Mouse (Mus musculus): Measurements from ENCODE around the gene St3gal3. TPM values are rescaled to one million over a fixed set of nuclear protein-coding genes. Genes with fewer than 3 reads are reported as not detected.

The St3gal3 gene
- polyA plus RNA-seq, 1 experiment from 2014 or later: 4.5 TPM

DNA sequence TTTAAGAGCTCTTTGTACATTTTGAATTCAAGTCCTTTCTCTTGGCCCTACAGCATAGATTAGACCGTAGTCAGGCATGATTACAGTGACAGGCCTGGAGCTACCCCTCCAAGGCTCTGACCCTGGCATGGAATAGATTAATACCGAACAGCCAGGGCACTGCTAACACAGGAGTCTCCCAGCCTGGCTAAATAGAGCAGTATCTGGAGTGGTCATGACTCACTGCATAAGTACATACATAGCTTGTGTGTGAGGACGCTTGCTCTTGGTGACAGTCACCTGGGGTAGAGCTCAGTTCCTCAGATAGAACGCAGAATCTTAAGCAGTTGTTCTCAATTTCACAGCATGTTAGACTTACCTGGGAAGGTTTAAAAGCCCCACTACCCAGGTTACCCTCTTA is 112.3 kb downstream of the St3gal3 start:
- no peak overlapping the region for H3K4me2 ChIP-seq
- DNase-seq (ENCODE audit: low spot score): no peak
- no peak for ATAC-seq (replicated peaks; ENCODE audit: low FRiP score)
- no peak overlapping the region for H3K27ac ChIP-seq (ENCODE audit: low read depth, low read length)
- no peak overlapping the region for H3K9ac ChIP-seq (ENCODE audit: low read depth, low read length)
- H3K4me3 ChIP-seq (ENCODE audit: low read depth, low read length): no peak overlapping the region
- no peaks in the 10 kb centered on the region for H3K27me3 ChIP-seq (replicated peaks; ENCODE audit: control insufficient read depth, insufficient read depth, low read length)
- no peaks in the 10 kb centered on the region for H3K36me3 ChIP-seq (ENCODE audit: control insufficient read depth, insufficient read depth, low read length)
- H3K9me3 ChIP-seq (ENCODE audit: control insufficient read depth, low read length): no peaks in the 10 kb centered on the region
- H3K4me1 ChIP-seq (replicated peaks; ENCODE audit: control insufficient read depth, insufficient read depth, low read length): no peaks in the 10 kb centered on the region
- 85% methylated on average over 4 of the region's 4 CpGs for WGBS

DNA sequence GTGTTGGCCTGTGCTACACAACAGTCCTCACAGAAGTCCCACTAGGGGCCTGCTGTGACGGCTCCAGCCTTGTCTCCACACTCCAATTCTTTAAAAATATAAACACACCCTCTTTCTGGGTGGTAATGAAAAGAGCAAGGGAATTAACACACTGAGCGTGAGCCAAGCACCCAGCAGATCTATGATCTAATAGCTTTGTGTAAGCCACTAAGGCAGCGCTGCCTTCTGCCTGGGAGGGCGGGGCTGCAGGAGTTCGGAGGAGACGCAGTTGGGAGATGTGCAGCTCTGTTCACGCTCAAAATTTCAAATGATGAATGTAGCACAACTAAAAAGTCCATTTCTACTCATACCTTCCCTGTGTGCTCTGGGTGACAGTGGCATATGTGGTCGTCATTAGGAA is 115.1 kb downstream of the St3gal3 start:
- Histone ChIP-seq H3K27me3 (replicated peaks; ENCODE audit: control insufficient read depth, insufficient read depth, low read length) (no peaks in the 10 kb centered on the region), H3K4me3 (ENCODE audit: low read depth, low read length) (no peak overlapping the region), H3K36me3 (ENCODE audit: control insufficient read depth, insufficient read depth, low read length) (no peaks in the 10 kb centered on the region), H3K4me2 (no peak overlapping the region), H3K4me1 (replicated peaks; ENCODE audit: control insufficient read depth, insufficient read depth, low read length) (no peaks in the 10 kb centered on the region), H3K27ac (ENCODE audit: low read depth, low read length) (no peak overlapping the region), H3K9ac (ENCODE audit: low read depth, low read length) (no peak overlapping the region), H3K9me3 (ENCODE audit: control insufficient read depth, low read length) (no peaks in the 10 kb centered on the region)
- no peak for ATAC-seq (replicated peaks; ENCODE audit: low FRiP score)
- DNase-seq (ENCODE audit: low spot score): no peak
- 86% methylated on average over 8 of the region's 8 CpGs for WGBS

DNA sequence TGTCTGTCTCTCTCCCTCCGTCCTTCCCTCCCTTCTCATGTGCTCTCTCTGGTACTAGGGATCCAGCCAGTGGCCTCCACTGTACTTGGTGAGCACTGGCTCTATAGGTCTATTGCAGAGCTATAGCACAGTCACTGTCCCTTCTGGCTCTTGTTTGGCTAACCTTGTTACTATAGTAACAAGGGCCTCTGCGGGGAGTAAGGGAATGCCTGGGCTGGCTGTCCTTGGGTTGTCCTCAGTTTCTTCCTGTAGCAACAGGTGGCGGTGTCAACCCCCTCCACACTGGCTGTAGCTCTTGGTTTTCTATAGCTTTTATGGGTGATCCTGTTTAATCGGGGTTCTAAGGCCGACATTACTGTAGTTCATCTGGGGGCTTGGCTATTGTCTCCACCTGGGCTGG is 115.5 kb downstream of the St3gal3 start:
- no peak for ATAC-seq (replicated peaks; ENCODE audit: low FRiP score)
- WGBS: 74% methylated on average over 5 of the region's 5 CpGs
- no peak overlapping the region for H3K27ac ChIP-seq (ENCODE audit: low read depth, low read length)

GRCm38 (mm10) chr4:118017021-118017805 is 117.5 kb downstream of the St3gal3 start:
- no peaks in the 10 kb centered on the region for H3K36me3 ChIP-seq (ENCODE audit: control insufficient read depth, insufficient read depth, low read length)
- no peaks in the 10 kb centered on the region for H3K27me3 ChIP-seq (replicated peaks; ENCODE audit: control insufficient read depth, insufficient read depth, low read length)
- no peak overlapping the region for H3K27ac ChIP-seq (ENCODE audit: low read depth, low read length)
- H3K4me1 ChIP-seq (replicated peaks; ENCODE audit: control insufficient read depth, insufficient read depth, low read length): no peaks in the 10 kb centered on the region
- no peak overlapping the region for H3K4me2 ChIP-seq
- ATAC-seq (replicated peaks; ENCODE audit: low FRiP score) (no peak), DNase-seq (ENCODE audit: low spot score) (no peak)
- no peak overlapping the region for H3K9ac ChIP-seq (ENCODE audit: low read depth, low read length)
- H3K9me3 ChIP-seq (ENCODE audit: control insufficient read depth, low read length): no peaks in the 10 kb centered on the region
- H3K4me3 ChIP-seq (ENCODE audit: low read depth, low read length): no peak overlapping the region
- WGBS: 86% methylated on average over 16 of the region's 16 CpGs

More for the DNA sequence above, 115.5 kb downstream of the St3gal3 start:
- Histone ChIP-seq H3K27me3 (replicated peaks; ENCODE audit: control insufficient read depth, insufficient read depth, low read length) (no peaks in the 10 kb centered on the region), H3K4me3 (ENCODE audit: low read depth, low read length) (no peak overlapping the region), H3K4me2 (no peak overlapping the region), H3K9ac (ENCODE audit: low read depth, low read length) (no peak overlapping the region), H3K4me1 (replicated peaks; ENCODE audit: control insufficient read depth, insufficient read depth, low read length) (no peaks in the 10 kb centered on the region), H3K36me3 (ENCODE audit: control insufficient read depth, insufficient read depth, low read length) (no peaks in the 10 kb centered on the region), H3K9me3 (ENCODE audit: control insufficient read depth, low read length) (no peaks in the 10 kb centered on the region)
- no peak for DNase-seq (ENCODE audit: low spot score)

DNA sequence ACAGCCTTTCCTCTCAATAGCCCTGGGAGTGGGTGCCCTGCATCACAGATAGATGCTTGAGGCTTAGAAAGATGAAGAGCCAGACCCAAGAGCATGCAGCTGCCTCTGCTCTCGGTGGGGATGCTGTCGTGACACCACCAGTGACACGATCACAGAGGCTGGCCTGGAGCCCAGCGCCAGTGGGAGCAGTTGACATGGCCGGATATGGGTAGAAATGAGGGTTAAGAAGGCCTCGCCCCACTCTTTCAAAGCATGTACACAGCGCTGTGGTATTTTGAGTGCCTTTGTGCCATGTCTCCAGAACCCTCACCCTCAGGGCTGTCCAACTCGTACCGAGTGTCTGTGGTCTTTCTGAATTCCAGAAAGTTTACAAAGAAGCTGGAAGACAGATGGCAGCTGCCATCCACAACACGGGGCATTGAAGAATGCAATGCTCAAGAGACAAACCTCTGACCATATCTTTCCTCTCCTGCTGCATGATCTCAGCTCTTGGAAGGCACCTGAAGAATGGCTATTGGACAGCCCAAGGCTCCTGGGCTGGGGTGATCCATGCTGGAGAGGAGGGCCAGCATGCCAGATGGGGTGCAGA is 118.3 kb downstream of the St3gal3 start:
- H3K9ac ChIP-seq (ENCODE audit: low read depth, low read length): no peak overlapping the region
- H3K36me3 ChIP-seq (ENCODE audit: control insufficient read depth, insufficient read depth, low read length): no peaks in the 10 kb centered on the region
- whole genome bisulfite sequencing: 79% methylated on average over 10 of the region's 10 CpGs
- no peaks in the 10 kb centered on the region for H3K27me3 ChIP-seq (replicated peaks; ENCODE audit: control insufficient read depth, insufficient read depth, low read length)
- no peaks in the 10 kb centered on the region for H3K9me3 ChIP-seq (ENCODE audit: control insufficient read depth, low read length)
- H3K4me3 ChIP-seq (ENCODE audit: low read depth, low read length): no peak overlapping the region
- H3K27ac ChIP-seq (ENCODE audit: low read depth, low read length): no peak overlapping the region
- DNase-seq (ENCODE audit: low spot score): no peak
- H3K4me2 ChIP-seq: no peak overlapping the region
- no peaks in the 10 kb centered on the region for H3K4me1 ChIP-seq (replicated peaks; ENCODE audit: control insufficient read depth, insufficient read depth, low read length)
- ATAC-seq (replicated peaks; ENCODE audit: low FRiP score): no peak

DNA sequence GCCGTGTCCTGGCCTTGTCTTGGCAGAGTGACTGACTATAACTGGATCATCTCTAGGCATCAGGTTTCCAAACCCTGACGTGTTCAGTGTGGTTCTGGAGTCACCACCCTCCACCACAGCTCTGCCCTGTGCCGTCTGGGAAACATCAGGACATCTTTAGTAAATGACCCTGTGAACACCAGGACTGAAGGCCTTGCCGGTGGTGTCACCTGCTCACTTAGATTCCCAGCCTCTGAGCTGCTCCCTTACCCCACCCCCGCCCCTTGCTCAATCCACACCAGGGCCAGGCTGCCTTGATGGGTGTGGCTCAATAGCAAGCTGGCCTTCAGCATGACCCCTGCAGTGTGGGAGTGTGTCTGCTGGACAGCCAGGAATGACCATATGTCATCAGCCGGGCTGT is 119.1 kb downstream of the St3gal3 start:
- H3K27me3 ChIP-seq (replicated peaks; ENCODE audit: control insufficient read depth, insufficient read depth, low read length): no peaks in the 10 kb centered on the region
- H3K36me3 ChIP-seq (ENCODE audit: control insufficient read depth, insufficient read depth, low read length): no peaks in the 10 kb centered on the region
- no peak overlapping the region for H3K4me3 ChIP-seq (ENCODE audit: low read depth, low read length)
- DNase-seq (ENCODE audit: low spot score) (no peak), ATAC-seq (replicated peaks; ENCODE audit: low FRiP score) (no peak)
- H3K4me1 ChIP-seq (replicated peaks; ENCODE audit: control insufficient read depth, insufficient read depth, low read length): no peaks in the 10 kb centered on the region
- no peaks in the 10 kb centered on the region for H3K9me3 ChIP-seq (ENCODE audit: control insufficient read depth, low read length)
- H3K27ac ChIP-seq (ENCODE audit: low read depth, low read length): no peak overlapping the region
- H3K9ac ChIP-seq (ENCODE audit: low read depth, low read length): no peak overlapping the region
- WGBS: 60% methylated on average over 6 of the region's 6 CpGs
- H3K4me2 ChIP-seq: no peak overlapping the region

DNA sequence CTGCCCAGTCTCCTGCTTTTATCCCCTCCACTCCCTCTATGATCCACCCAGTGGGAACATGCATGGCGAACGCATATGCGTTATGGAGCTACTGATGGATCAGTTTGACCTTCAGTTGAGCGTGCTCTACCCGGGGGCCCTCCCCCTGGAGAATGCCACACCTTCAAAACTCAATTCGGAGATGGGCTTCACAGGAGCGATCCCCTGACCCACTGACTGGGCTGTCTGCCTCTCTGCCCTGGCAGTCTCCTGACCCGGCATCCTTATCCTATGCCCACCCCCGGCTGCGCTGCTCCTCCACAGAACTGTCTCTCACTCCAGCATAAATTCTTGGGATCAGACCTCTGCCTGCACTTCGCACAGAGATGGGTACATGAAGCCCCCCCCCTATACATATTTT is 119.6 kb downstream of the St3gal3 start:
- Histone ChIP-seq H3K4me2 (no peak overlapping the region), H3K9ac (ENCODE audit: low read depth, low read length) (no peak overlapping the region), H3K36me3 (ENCODE audit: control insufficient read depth, insufficient read depth, low read length) (no peaks in the 10 kb centered on the region), H3K4me3 (ENCODE audit: low read depth, low read length) (no peak overlapping the region), H3K9me3 (ENCODE audit: control insufficient read depth, low read length) (no peaks in the 10 kb centered on the region), H3K27me3 (replicated peaks; ENCODE audit: control insufficient read depth, insufficient read depth, low read length) (no peaks in the 10 kb centered on the region), H3K27ac (ENCODE audit: low read depth, low read length) (no peak overlapping the region), H3K4me1 (replicated peaks; ENCODE audit: control insufficient read depth, insufficient read depth, low read length) (no peaks in the 10 kb centered on the region)
- DNase-seq (ENCODE audit: low spot score) (no peak), ATAC-seq (replicated peaks; ENCODE audit: low FRiP score) (no peak)
- 86% methylated on average over 11 of the region's 11 CpGs for WGBS

- Histone ChIP-seq H3K4me3 (ENCODE audit: low read depth, low read length) (no peak overlapping the region), H3K9ac (ENCODE audit: low read depth, low read length) (no peak overlapping the region), H3K9me3 (ENCODE audit: control insufficient read depth, low read length) (no peaks in the 10 kb centered on the region), H3K4me1 (replicated peaks; ENCODE audit: control insufficient read depth, insufficient read depth, low read length) (no peaks in the 10 kb centered on the region; the same call in 1 of the 2 replicates), H3K36me3 (ENCODE audit: control insufficient read depth, insufficient read depth, low read length) (no peaks in the 10 kb centered on the region), H3K4me2 (no peak overlapping the region), H3K27ac (ENCODE audit: low read depth, low read length) (no peak overlapping the region), H3K27me3 (replicated peaks; ENCODE audit: control insufficient read depth, insufficient read depth, low read length) (no peaks in the 10 kb centered on the region)
- 88% methylated on average over 9 of the region's 9 CpGs for WGBS
- no peak for DNase-seq (ENCODE audit: low spot score)
- no peak for ATAC-seq (replicated peaks; ENCODE audit: low FRiP score)
Measured at GRCm38 (mm10) chr4:118010661-118011173, 124.0 kb downstream of the St3gal3 start.
